Mouse (Mus musculus) CH12.LX (cell line): ENCODE data around the gene Arel1. TPM values are rescaled to one million over a fixed set of nuclear protein-coding genes. Genes with fewer than 3 reads are reported as not detected.
A peak's percentile ranks its signal among the peaks of the same experiment; 100 is the strongest.

Source experiments
- DNase-seq: peaks from one replicate; pipeline ENCODE4 v3.0.0-alpha.2; 2013; ENCODE audit errors: extremely low read depth
- H3K27ac ChIP-seq: 2 replicates; pipeline ENCODE4 v1.5.1; 2012; ENCODE audit warnings: low read depth, mild to moderate bottlenecking, control low read depth, moderate library complexity; ENCODE audit not compliant: insufficient read depth
- H3K27me3 ChIP-seq: replicated peaks from 2 replicates; pipeline ENCODE3; 2012; ENCODE audit warnings: inconsistent platforms
- H3K36me3 ChIP-seq, 2 experiments: replicated peaks in 1 of 2; 2 replicates each; pipeline versions ENCODE3 to v1.6.1; 2012; ENCODE audit warnings: inconsistent platforms in 1 of 2, low read length in 1 of 2, mild to moderate bottlenecking in 1 of 2, mixed read lengths in 1 of 2, moderate library complexity in 1 of 2; ENCODE audit not compliant: control insufficient read depth in 1 of 2, insufficient read depth in 1 of 2
- H3K4me1 ChIP-seq, 2 experiments: 2 replicates each; pipeline ENCODE4 v1.6.1; 2012; ENCODE audit warnings: inconsistent platforms in 1 of 2, moderate library complexity in 1 of 2; ENCODE audit not compliant: insufficient read depth in 2 of 2, control insufficient read depth in 1 of 2
- H3K4me2 ChIP-seq: 2 replicates; pipeline ENCODE4 v1.6.1; 2012; ENCODE audit warnings: low read depth, mild to moderate bottlenecking, control low read depth; ENCODE audit not compliant: poor library complexity, insufficient read depth, severe bottlenecking
- H3K4me3 ChIP-seq, 3 experiments: fragments of 150-350 bp in 1 of 3; sonication (generic) in 1 of 3; replicated peaks in 1 of 3; 2 replicates each; pipeline versions ENCODE3 to v1.5.1; 2011 to 2012; ENCODE audit warnings: low read depth in 2 of 3, low read length in 2 of 3, mild to moderate bottlenecking in 2 of 3, moderate library complexity in 2 of 3, control low read depth in 1 of 3, improper control_type of control experiment in 1 of 3, inconsistent platforms in 1 of 3, mixed read lengths in 1 of 3; ENCODE audit not compliant: poor library complexity in 1 of 3
- H3K79me2 ChIP-seq: replicated peaks from 2 replicates; pipeline ENCODE4 v1.6.1; 2012; ENCODE audit warnings: mild to moderate bottlenecking, moderate library complexity; ENCODE audit not compliant: control insufficient read depth, poor library complexity, insufficient read depth, severe bottlenecking; ENCODE audit errors: extremely low read depth
- H3K9ac ChIP-seq: 2 replicates; pipeline ENCODE4 v1.6.1; 2012; ENCODE audit warnings: low read depth, mild to moderate bottlenecking, control low read depth, moderate library complexity; ENCODE audit not compliant: insufficient read depth
- H3K9me3 ChIP-seq: replicated peaks from 2 replicates; pipeline ENCODE3; 2012; ENCODE audit warnings: low read length, inconsistent platforms, mixed read lengths
- ELF1 ChIP-seq: IDR thresholded peaks from 2 replicates; pipeline ENCODE4 v1.6.1; 2014; ENCODE audit warnings: low read depth, mild to moderate bottlenecking, inconsistent platforms, low read length, improper control_type of control experiment
- EP300 ChIP-seq: IDR thresholded peaks from 2 replicates; pipeline ENCODE4 v1.6.1; 2011; ENCODE audit warnings: low read length, improper control_type of control experiment
- ETS1 ChIP-seq: conservative IDR thresholded peaks from 2 replicates; pipeline ENCODE4 v1.6.1; 2012; ENCODE audit warnings: low read depth, mild to moderate bottlenecking, inconsistent platforms, low read length, improper control_type of control experiment, moderate library complexity
- GABPA ChIP-seq: IDR thresholded peaks from 2 replicates; pipeline ENCODE4 v1.6.1; 2012; ENCODE audit warnings: low read depth, low read length, improper control_type of control experiment, inconsistent platforms; ENCODE audit not compliant: insufficient replicate concordance
- JUN ChIP-seq: IDR thresholded peaks from 2 replicates; pipeline ENCODE4 v1.6.1; 2011; ENCODE audit warnings: low read depth, mild to moderate bottlenecking, low read length, improper control_type of control experiment, moderate library complexity; ENCODE audit not compliant: insufficient read depth
- JUND ChIP-seq: conservative IDR thresholded peaks from 2 replicates; pipeline ENCODE4 v1.6.1; 2011; ENCODE audit warnings: low read depth, low read length, improper control_type of control experiment
- KAT2A ChIP-seq: IDR thresholded peaks from 2 replicates; pipeline ENCODE4 v1.6.1; 2012; ENCODE audit warnings: low read length, improper control_type of control experiment, inconsistent platforms; ENCODE audit not compliant: insufficient replicate concordance
- MAFK ChIP-seq: IDR thresholded peaks from 2 replicates; pipeline ENCODE4 v1.6.1; 2011; ENCODE audit warnings: low read length, improper control_type of control experiment; ENCODE audit not compliant: insufficient replicate concordance
- MAX ChIP-seq: IDR thresholded peaks from 2 replicates; pipeline ENCODE4 v1.6.1; 2011; ENCODE audit warnings: low read length, improper control_type of control experiment
- MXI1 ChIP-seq: IDR thresholded peaks from 2 replicates; pipeline ENCODE4 v1.6.1; 2011; ENCODE audit warnings: mild to moderate bottlenecking, low read depth, low read length, improper control_type of control experiment
- PAX5 ChIP-seq: IDR thresholded peaks from 2 replicates; pipeline ENCODE4 v1.6.1; 2012; ENCODE audit warnings: low read length, inconsistent platforms, mixed read lengths
- POLR2A ChIP-seq: IDR thresholded peaks from 2 replicates; pipeline ENCODE4 v1.6.1; 2011; ENCODE audit warnings: low read depth, mild to moderate bottlenecking, improper control_type of control experiment, low read length
- RAD21 ChIP-seq: IDR thresholded peaks from 2 replicates; pipeline ENCODE4 v1.6.1; 2011; ENCODE audit warnings: low read depth, mild to moderate bottlenecking, low read length, improper control_type of control experiment, moderate library complexity
- ZMIZ1 ChIP-seq: IDR thresholded peaks from 2 replicates; pipeline ENCODE4 v1.6.1; 2012; ENCODE audit warnings: low read depth, mild to moderate bottlenecking, inconsistent platforms, low read length, improper control_type of control experiment
- dilution Hi-C: fragments of 300-500 bp; cut with MboI; formaldehyde crosslinking; loops from 2 replicates; pipeline ENCODE4 v1.14.3; 2020; ENCODE audit warnings: low sequenced_read_pairs; ENCODE audit not compliant: extremely low pct_unique_long_range_greater_than_20kb, extremely low pct_ligation_motif_present
- in situ Hi-C: fragments of 300-500 bp; cut with MboI; formaldehyde crosslinking; loops from 3 replicates; pipeline ENCODE4 v1.14.3; 2019; ENCODE audit warnings: low sequenced_read_pairs, low pct_ligation_motif_present, low pct_unique_long_range_greater_than_20kb, mixed read lengths
- polyA plus RNA-seq: library from polyadenylated mRNA; unstranded; fragments of >175 nt; gene quantifications from 2 replicates; pipeline ENCODE4 v1.2.1, GENCODE M21; 2012; ENCODE audit warnings: low read depth; ENCODE audit not compliant: insufficient read length
- total RNA-seq, 2 experiments: library from RNA; depleted of rRNA; stranded (reverse); fragments of 300-350 nt in 1 of 2; fragments of >200 nt in 1 of 2; gene quantifications; 2 replicates each; pipeline ENCODE4 v1.2.3; 2012 to 2014

Arel1 gene
- total and polyA plus RNA-seq, 3 experiments, result 16.9 to 22.5 (median 21.6) TPM

GRCm38 (mm10) chr12:84926542-84926941 is 44.2 kb downstream of the Arel1 start (continued):
- TF ChIP-seq EP300 (no peak), GABPA (no peak), JUND (no peak)

GRCm38 (mm10) chr12:84924324-84924723 is 46.4 kb downstream of the Arel1 start:
- in situ Hi-C loops, result no loop called here
- H3K36me3 ChIP-seq, result peaks cover 63 to 80% of the 10 kb centered on the region in 2 experiments

GRCm38 (mm10) chr12:84921881-84922419 is 48.8 kb downstream of the Arel1 start:
- H3K9me3 ChIP-seq, result no peaks in the 10 kb centered on the region
- dilution Hi-C loops (no loop called here), in situ Hi-C loops (no loop called here)
- H3K27me3 ChIP-seq, result no peaks in the 10 kb centered on the region
- no peak overlapping the region for H3K9ac ChIP-seq
- H3K4me3 ChIP-seq, result no peak overlapping the region
- no peaks in the 10 kb centered on the region for H3K79me2 ChIP-seq
- H3K36me3 ChIP-seq, result peaks cover 67 to 83% of the 10 kb centered on the region in 2 experiments
- peaks cover 3 to 34% of the 10 kb centered on the region in 2 experiments; a peak in 2 of 4 replicates for H3K4me1 ChIP-seq
- no peak overlapping the region for H3K4me2 ChIP-seq
- no peak overlapping the region for H3K27ac ChIP-seq
- TF ChIP-seq RAD21 (no peak), ELF1 (no peak), ETS1 (no peak), JUN (no peak), POLR2A (no peak), MAX (no peak), MXI1 (no peak), ZMIZ1 (no peak), PAX5 (no peak), MAFK (no peak), GABPA (no peak)
- TF ChIP-seq, all 38 proteins: peak for 0
- no peak for DNase-seq

More at GRCm38 (mm10) chr12:84924324-84924723, 46.4 kb downstream of the Arel1 start:
- TF ChIP-seq KAT2A, result no peak
- peaks cover 3 to 34% of the 10 kb centered on the region in 2 experiments; a peak in 2 of 4 replicates for H3K4me1 ChIP-seq
- no peak overlapping the region for H3K27ac ChIP-seq
- H3K4me3 ChIP-seq, result peak overlapping the region in 1 of 3 experiments; percentile 49
- dilution Hi-C loops, result no loop called here
- no peaks in the 10 kb centered on the region for H3K27me3 ChIP-seq
- no peak overlapping the region for H3K9ac ChIP-seq
- H3K9me3 ChIP-seq, result no peaks in the 10 kb centered on the region
- no peaks in the 10 kb centered on the region for H3K79me2 ChIP-seq
- DNase-seq, result no peak
- H3K4me2 ChIP-seq, result no peak overlapping the region
